Mouse (Mus musculus): ENCODE measurements around the gene Prex1.
"Not testable (repeated sequence)": the region's sequence is repeated elsewhere in the genome, so short reads cannot be mapped to it uniquely, and the experiment has no call there.

Gene Prex1

DNA sequence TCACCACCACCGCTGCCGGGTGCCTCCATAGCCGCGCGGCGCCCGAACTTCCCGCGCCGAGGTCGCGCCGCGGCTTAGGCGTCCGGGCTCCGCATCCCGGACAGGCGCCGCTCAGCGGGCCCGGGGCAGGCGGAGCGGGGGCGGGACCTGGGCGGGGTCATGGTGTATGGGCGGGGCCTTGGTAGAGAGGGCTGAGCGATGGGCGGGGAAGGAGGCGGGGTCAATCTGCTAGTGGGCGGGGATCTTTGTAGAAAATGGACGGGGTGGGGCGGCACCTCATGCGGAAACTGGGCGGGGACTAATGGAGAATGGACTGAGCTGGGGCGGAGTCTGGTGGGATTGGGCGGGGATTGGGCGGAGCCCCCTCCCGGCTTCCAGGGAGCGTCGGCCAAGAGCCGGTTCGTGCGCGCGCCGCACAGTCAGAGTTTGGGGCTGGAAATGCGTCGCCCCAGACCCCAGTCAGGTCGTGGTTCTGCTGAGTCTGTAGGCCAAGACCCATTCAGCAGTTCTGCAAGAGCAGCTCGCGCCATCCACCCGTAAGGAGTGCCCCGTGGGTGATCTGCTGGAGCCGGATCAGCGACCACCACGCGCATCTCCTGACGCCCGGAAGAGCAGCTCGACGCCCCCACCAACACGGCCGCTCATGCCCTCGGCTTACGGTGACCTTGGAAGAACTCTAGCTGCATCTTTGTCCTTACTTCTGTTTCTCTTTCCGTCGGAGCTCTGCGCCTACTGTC, at the start of gene Prex1:
Prex1 (minus strand) TSS at position 143 of the 737 bp plus-strand sequence.
- peak; percentile 97 to 100 for DNase-seq (ENCODE audit: low spot score in 2 of 2)

DNA sequence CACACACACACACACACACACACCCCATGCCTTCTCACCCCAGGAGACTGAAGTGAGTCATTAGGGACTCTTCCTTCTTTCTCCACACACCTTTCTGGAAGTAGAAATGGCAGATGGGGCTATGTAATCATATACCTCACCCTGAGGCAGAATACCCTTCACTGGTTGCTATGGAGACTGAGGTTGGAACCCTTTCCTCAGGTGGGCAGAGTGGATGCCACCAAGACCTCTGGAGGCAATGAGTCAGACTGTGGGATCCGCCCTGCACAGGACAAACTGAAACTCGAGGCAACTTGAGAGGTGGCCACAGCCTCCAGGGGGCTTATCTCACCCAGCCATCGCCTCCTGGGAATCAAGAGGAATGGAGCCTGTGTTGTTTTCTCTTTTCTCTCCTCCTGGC, 44.3 kb upstream of the Prex1 start:
- DNase-seq (ENCODE audit: low spot score in 2 of 2), result no peak

DNA sequence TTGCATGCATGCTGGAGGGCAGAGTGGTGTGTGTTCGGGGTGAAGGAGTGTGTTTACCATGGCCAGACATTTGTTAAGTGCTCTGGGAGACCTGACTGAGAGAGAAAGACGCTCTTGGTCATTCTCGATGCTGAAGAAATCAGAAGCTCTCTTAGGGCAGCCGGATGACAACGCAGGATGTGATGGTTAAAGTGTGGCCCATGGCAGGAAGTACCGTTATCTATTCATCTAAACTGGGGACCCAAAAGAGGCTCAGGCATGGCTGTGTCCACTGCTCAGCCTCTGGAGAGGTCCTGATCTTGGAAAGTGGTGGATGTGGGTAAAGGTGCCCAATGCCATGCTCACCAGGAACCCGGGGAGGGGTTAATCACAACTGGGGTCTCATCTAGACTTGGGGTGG, 41.1 kb upstream of the Prex1 start:
- DNase-seq (ENCODE audit: low spot score in 2 of 2), result no peak

DNA sequence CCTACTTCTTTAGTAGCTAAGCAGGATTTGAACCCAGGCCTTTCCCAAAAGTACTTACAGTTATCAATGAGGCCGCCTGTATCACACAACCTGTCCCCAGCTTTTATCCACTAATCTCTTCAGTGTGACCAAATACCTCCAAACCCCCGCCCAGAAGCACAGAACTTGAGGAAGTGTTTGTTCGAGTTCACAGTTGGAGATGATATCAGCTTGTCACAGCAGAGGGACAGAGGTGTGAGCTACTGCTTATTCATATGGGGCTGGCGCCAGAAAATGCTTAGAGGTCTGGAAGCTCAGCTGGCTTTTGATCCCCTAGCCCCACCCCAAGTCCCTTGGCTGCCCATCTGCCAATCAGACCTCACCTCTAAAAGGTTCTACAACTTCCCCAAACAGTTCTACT, 40.6 kb upstream of the Prex1 start:
- DNase-seq (ENCODE audit: low spot score in 2 of 2), result no peak

- DNase-seq (ENCODE audit: low spot score in 2 of 2), result no peak
Observed at GRCm38 (mm10) chr2:166750620-166751191, 37.1 kb upstream of the Prex1 start.

- peak in 1 of 2 experiments; percentile 27 for DNase-seq (ENCODE audit: low spot score in 2 of 2)
Observed at GRCm38 (mm10) chr2:166746261-166746913, 32.8 kb upstream of the Prex1 start.

DNA sequence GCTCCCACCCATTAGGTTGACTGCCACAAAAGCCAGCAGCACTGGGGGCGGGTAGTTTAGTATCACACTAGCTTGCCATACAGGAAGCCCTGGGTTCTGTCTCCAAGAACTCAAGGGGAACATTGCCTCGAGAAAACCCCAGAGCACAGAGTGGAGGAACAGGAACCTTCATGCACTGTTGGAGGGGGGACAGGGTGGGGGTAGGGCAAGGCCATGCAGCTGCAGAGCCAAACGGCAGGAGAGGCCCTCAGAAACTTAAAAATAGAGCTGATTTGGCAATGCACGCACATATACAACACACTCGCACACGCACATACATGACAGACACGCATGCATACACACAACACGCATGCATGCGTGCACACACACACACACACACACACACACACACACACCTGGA, 32.2 kb upstream of the Prex1 start:
- DNase-seq (ENCODE audit: low spot score in 2 of 2), result peak; percentile 70 to 73

GRCm38 (mm10) chr2:166744433-166744832, 30.8 kb upstream of the Prex1 start:
- no peak for DNase-seq (ENCODE audit: low spot score in 2 of 2)

GRCm38 (mm10) chr2:166743504-166743903, 29.9 kb upstream of the Prex1 start:
- DNase-seq (ENCODE audit: low spot score in 2 of 2), result no peak

DNA sequence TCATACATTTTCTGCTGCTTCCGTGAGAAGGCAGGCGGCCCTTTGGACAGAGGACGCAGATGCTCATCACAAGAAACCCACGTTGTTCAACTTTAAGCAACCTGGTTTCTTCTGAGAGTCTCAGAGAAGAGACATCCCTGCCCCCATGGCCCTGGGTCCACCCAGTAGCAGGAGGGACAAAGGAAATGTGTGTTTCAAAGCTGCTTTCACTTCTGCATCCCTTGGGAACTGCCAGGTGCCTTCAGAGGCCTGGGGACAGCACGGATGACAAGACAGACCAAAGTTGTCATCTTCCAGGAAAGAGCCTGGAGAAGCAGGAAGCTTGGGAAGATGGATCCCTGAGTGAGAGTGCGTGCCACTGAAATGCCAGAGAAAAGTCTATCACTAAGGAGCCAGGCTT, 27.8 kb upstream of the Prex1 start:
- DNase-seq (ENCODE audit: low spot score in 2 of 2), result no peak

- DNase-seq (ENCODE audit: low spot score in 2 of 2), result no peak
Observed at GRCm38 (mm10) chr2:166740396-166740795, 26.8 kb upstream of the Prex1 start.

DNA sequence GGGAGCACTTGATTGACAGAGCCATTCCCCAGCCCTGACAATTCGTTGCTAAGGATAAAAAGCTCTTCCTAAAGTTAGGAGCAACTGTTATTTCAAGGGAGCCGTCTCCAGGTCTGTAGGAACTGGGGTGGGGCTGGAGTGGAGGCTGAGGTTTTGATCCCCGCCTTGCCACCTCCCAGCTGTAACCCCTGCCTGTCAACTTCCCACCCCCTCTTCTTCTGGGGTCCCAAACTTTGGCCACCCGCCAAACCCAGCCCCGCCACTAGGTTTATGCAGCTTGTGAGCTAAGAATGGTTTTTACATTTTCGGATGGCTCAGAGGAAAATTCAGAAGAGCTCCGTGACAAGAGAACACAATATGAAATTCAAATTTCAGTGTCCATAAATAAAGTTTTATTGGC, 23.7 kb upstream of the Prex1 start:
- DNase-seq (ENCODE audit: low spot score in 2 of 2), result no peak

DNA sequence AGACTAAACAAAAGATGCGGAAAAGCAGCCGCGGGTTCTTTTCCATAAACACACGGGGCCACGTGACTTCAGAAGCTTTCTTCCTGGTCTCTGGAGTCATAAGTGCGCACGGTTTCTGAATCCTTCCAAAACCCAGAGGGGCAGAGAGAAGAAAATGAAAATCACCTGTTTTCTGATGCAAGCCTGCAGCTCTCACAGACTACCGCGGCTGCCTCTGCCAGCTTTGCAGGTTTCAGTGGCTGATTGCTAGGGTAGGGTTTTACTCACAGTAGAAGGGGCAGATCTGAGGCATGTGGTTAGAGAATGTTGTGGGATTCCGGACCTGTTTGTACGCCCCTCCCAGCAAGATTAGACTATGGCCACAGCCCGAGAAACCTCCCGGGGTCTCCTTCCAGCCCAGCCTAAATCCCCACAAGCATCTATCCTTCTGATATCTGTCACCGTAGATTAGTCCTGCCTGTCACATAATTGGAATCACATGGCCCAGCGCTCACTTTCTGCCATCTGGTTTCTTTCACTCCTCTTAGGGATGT, 21.9 kb upstream of the Prex1 start:
- DNase-seq (ENCODE audit: low spot score in 2 of 2), result no peak

DNA sequence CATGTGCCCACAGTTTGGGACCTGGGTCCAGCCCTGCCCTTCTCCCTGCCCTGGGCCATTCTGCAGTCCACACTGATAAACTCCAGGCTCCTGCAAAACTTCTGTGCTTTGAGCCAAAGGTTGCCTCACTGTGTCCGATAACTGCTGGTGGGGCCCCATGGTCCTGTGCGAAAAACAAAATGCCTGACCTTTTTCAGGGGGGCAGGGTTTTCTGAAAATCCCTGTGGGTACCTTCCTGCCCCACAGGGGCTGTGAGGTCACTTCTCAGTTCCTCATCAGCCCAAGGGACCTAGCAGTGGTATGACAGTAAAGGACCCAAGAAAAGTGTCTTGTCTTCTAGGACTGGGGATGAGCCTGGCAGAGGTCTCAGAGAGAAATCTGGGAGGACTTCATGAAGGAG, 19.2 kb upstream of the Prex1 start:
- no peak for DNase-seq (ENCODE audit: low spot score in 2 of 2)

DNA sequence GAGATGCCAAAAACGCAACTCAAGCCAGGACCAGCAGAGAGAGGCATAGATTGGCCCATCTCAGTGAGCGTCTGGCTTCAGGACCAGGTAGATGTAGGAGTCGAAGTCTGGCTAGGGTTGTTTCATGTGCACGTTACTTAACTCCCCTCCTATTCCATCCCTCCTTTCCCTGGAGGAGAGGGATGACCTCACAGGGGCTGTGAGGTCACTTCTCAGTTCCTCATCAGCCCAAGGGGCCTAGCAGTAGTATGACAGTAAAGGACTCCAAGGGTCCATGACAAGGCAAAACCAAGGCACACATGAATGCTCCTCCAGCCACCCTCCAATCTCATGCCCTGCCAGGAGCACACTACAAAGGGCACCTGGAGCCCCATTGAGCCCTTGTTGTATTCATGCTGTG, 18.5 kb upstream of the Prex1 start:
- DNase-seq (ENCODE audit: low spot score in 2 of 2), result no peak

DNA sequence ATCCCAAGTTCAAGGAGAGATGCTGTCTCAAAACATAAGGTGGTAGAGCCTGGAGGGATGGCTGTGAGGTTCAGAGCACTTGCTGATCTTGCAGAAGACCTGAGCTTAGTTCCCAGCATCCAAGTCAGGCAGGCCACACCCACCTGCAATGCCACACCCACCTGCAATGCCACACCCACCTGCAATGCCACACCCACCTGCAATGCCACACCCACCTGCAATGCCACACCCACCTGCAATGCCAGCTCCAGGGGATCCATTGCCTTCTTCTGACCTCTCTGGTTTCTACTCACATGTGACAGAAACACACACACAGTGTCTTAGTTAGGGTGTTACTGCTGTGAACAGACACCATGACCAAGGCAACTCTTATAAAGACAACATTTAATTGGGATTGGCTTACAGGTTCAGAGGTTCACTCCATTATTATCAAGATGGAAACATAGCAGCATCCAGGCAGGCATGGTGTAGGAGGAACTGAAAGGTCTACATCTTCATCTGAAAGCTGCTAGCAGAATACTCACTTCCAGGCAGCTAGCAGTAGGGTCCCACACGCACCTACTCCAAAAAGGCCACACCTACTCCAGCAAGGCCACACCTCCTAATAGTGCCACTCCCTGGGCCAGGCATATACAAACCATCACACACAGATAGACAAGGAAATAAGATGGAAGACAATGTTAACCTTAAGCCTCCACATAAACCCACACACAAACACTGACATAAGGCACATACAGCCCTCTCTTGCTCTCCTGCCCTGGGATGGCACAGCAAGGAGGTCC, 17.7 kb upstream of the Prex1 start:
- not testable (repeated sequence) for DNase-seq (ENCODE audit: low spot score in 2 of 2)

- no peak for DNase-seq (ENCODE audit: low spot score in 2 of 2)
Observed at GRCm38 (mm10) chr2:166730567-166730915, 16.9 kb upstream of the Prex1 start.

DNA sequence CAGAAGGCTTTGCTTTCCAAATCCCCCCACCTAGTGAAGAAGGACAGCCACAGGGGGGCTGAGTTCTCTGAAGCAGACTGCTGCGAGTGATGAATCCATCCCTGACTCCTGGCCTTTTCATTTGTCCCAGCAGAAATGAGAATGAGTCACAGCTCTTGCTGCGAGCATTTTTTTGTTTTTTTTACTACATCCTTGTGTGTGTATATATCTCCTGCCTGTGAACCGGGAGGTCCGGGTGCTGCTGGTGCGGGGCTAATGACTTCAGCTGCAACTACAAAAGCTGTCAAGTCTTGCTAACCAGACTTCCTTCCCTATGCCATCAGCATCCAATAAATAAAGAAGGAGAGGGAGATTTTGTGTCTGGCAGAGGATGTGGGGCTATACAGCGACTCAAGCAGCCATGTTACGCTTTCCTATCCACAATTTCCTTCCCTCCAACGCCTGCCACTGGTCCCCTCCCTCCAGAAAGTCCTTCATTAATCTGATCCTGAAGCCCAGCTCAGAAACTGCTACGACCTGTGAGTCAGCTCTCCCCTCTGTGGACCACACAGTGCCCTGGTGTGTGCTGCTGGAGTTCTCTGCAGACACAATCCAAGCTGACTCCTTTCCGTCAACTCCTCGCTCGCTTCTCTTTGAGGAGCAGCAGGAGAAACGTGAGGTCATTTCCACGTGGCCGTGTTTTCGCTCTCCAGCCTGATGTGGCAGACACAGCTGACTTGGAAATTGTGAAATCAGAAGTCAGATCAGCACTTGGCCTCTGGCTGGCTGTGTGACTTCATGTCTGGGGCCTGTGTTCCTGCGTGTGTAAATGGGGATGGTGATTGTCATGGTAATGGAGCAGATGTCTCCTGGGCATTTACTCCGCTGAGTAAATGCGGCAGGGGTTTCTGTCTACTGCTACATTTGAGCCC, 16.3 kb upstream of the Prex1 start:
- DNase-seq (ENCODE audit: low spot score in 2 of 2), result no peak

- DNase-seq (ENCODE audit: low spot score in 2 of 2), result no peak
Observed at GRCm38 (mm10) chr2:166729045-166729444, 15.4 kb upstream of the Prex1 start.

GRCm38 (mm10) chr2:166728261-166728680, 14.6 kb upstream of the Prex1 start:
- DNase-seq (ENCODE audit: low spot score in 2 of 2), result no peak

- no peak for DNase-seq (ENCODE audit: low spot score in 2 of 2)
Observed at GRCm38 (mm10) chr2:166727790-166728189, 14.2 kb upstream of the Prex1 start.

All from thymus, postnatal 10 days (tissue).